Mouse (Mus musculus) CD4-positive helper T cell, adult 2 months (primary cell): ENCODE measurements around the gene Tmem240.
"Not testable (repeated sequence)": the region's sequence is repeated elsewhere in the genome, so short reads cannot be mapped to it uniquely, and the experiment has no call there.

ENCODE experiments used
- DNase-seq: peaks from one replicate; pipeline ENCODE4 v3.0.0-alpha.2; 2012; ENCODE audit warnings: low read depth, missing footprints, low spot score

The Tmem240 gene

GRCm38 (mm10) chr4:155734951-155735702, 527 bp downstream of the Tmem240 start:
- DNase-seq: peak; percentile 70

- DNase-seq: no peak
Observed at GRCm38 (mm10) chr4:155735788-155736187, 1.2 kb downstream of the Tmem240 start.

- DNase-seq: no peak
Observed at GRCm38 (mm10) chr4:155736421-155736820, 1.8 kb downstream of the Tmem240 start.

- DNase-seq: no peak
Observed at GRCm38 (mm10) chr4:155738262-155738661, 3.7 kb downstream of the Tmem240 start.

- no peak for DNase-seq
Observed at GRCm38 (mm10) chr4:155739152-155739551, 4.6 kb downstream of the Tmem240 start.

GRCm38 (mm10) chr4:155739741-155740636, 5.4 kb downstream of the Tmem240 start:
- no peak for DNase-seq

- not testable (repeated sequence) for DNase-seq
Observed at GRCm38 (mm10) chr4:155740681-155741080, 6.1 kb downstream of the Tmem240 start.

- DNase-seq: no peak
Observed at GRCm38 (mm10) chr4:155742684-155743083, 8.1 kb downstream of the Tmem240 start.

- no peak for DNase-seq
Observed at GRCm38 (mm10) chr4:155744474-155744873, 9.9 kb downstream of the Tmem240 start.

- no peak for DNase-seq
Observed at GRCm38 (mm10) chr4:155745136-155745535, 10.5 kb downstream of the Tmem240 start.

GRCm38 (mm10) chr4:155746036-155746548, 11.5 kb downstream of the Tmem240 start:
- DNase-seq: no peak

GRCm38 (mm10) chr4:155746575-155747490, 12.2 kb downstream of the Tmem240 start:
- DNase-seq: no peak

GRCm38 (mm10) chr4:155757011-155757410, 22.4 kb downstream of the Tmem240 start:
- DNase-seq: no peak

GRCm38 (mm10) chr4:155759862-155760612, 25.4 kb downstream of the Tmem240 start:
- peak; percentile 76 for DNase-seq

- DNase-seq: peak; percentile 96
Observed at GRCm38 (mm10) chr4:155760613-155761355, 26.2 kb downstream of the Tmem240 start, which contains the start of gene Atad3a. Gene Atad3a, minus strand, starts transcription at chr4:155761093.

GRCm38 (mm10) chr4:155761356-155762099, 26.9 kb downstream of the Tmem240 start:
- DNase-seq: no peak

GRCm38 (mm10) chr4:155762357-155762756, 27.8 kb downstream of the Tmem240 start:
- no peak for DNase-seq

GRCm38 (mm10) chr4:155769496-155769879, 34.9 kb downstream of the Tmem240 start:
- DNase-seq: no peak
